Mouse (Mus musculus) ES-Bruce4 (cell line): ENCODE results near the gene Gm3055. TPM values are rescaled to one million over a fixed set of nuclear protein-coding genes. Genes with fewer than 3 reads are reported as not detected.
"Not testable (repeated sequence)": the region's sequence is repeated elsewhere in the genome, so short reads cannot be mapped to it uniquely, and the experiment has no call there.

Experiments used
- H3K27ac ChIP-seq: 2 replicates; pipeline ENCODE4 v1.5.1; 2012; ENCODE audit warnings: low read length, inconsistent platforms; ENCODE audit not compliant: insufficient read depth
- H3K27me3 ChIP-seq: 2 replicates; pipeline ENCODE4 v1.6.1; 2012; ENCODE audit warnings: mild to moderate bottlenecking, low read length, inconsistent platforms; ENCODE audit not compliant: control insufficient read depth, poor library complexity, insufficient read depth, severe bottlenecking
- H3K36me3 ChIP-seq: 2 replicates; pipeline ENCODE4 v1.6.1; 2012; ENCODE audit warnings: inconsistent platforms, mild to moderate bottlenecking, low read length, moderate library complexity; ENCODE audit not compliant: control insufficient read depth, poor library complexity, insufficient read depth, severe bottlenecking
- H3K4me1 ChIP-seq: one replicate; pipeline ENCODE4 v1.8.1; 2011; ENCODE audit warnings: low read length; ENCODE audit not compliant: control insufficient read depth, insufficient read depth
- H3K4me3 ChIP-seq: 2 replicates; pipeline ENCODE4 v1.5.1; 2011; ENCODE audit warnings: low read depth, mild to moderate bottlenecking, low read length
- H3K9ac ChIP-seq: 2 replicates; pipeline ENCODE4 v1.6.1; 2012; ENCODE audit warnings: low read depth, mild to moderate bottlenecking, inconsistent platforms; ENCODE audit not compliant: poor library complexity, severe bottlenecking
- H3K9me3 ChIP-seq: replicated peaks from 2 replicates; pipeline ENCODE4 v1.6.1; 2012; ENCODE audit warnings: mild to moderate bottlenecking, low read length, inconsistent platforms; ENCODE audit not compliant: control insufficient read depth, poor library complexity, insufficient read depth, severe bottlenecking
- polyA plus RNA-seq: library from polyadenylated mRNA; stranded (reverse); fragments of >200 nt; gene quantifications from 2 replicates; pipeline ENCODE4 v1.2.4, GENCODE M21; 2011; ENCODE audit warnings: low read depth; ENCODE audit not compliant: missing spikeins, insufficient read depth, insufficient read length

Gm3055 gene
- 8.8 and 10.0 TPM in 2 replicates for polyA plus RNA-seq

DNA sequence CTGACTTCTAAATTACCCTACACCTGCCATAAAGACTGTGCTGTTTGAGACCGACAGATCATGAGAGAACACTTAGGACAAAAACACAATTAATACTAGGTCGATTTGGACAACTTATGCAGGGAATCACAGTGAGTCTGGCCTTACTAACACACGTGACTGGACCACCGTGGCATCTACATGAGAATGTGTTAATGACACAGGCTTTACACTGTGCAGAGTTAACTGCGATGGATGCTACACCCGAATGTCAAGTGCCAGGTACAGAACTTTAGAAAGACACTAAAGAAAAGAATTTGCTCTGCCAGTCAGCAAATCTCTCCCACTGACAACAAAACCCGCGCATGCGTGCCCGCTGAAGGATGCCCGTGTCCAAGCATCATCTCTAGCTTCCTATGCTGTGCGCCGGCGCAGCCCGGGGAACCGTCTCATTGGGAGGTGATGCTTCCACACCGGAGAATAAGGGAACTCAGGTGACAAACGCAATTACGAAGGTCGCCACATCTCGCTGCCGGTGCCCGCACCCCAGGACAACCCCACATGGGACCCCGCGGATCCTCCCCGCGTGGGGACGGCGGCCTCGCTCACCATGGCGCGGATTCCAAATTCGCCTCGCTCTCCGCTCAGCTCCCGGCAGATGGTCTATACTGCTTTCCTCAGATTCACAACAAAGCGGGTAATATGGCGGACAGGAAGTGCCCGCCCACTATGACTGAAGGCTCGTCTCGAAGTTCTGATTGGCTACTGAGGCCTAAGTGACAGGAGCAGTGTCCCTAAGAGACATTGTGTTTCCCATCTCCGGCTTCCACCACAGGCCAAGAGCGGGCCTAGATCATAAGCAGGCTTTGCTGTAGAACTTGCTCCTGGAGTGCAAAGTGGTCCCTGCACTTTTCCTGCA lies at the start of gene Gm3055:
TSS of gene Gm3055 (minus strand) at position 656 of the 898 bp plus-strand sequence.
- H3K4me3 ChIP-seq, H3K4me1 ChIP-seq, H3K27me3 ChIP-seq, H3K9ac ChIP-seq, H3K9me3 ChIP-seq, H3K36me3 ChIP-seq, H3K27ac ChIP-seq: not testable (repeated sequence)

- H3K4me1 ChIP-seq, H3K36me3 ChIP-seq, H3K9me3 ChIP-seq, H3K9ac ChIP-seq, H3K27me3 ChIP-seq, H3K27ac ChIP-seq: not testable (repeated sequence)
- H3K4me3 ChIP-seq, result peak within 1 kb of the TSS; percentile 56
These were observed 40.9 kb upstream of the Gm3055 start, which contains the start of gene Gm4767 for GRCm38 (mm10) chr10:81811899-81812298. Gm4767 (plus strand) TSS chr10:81812186.

DNA sequence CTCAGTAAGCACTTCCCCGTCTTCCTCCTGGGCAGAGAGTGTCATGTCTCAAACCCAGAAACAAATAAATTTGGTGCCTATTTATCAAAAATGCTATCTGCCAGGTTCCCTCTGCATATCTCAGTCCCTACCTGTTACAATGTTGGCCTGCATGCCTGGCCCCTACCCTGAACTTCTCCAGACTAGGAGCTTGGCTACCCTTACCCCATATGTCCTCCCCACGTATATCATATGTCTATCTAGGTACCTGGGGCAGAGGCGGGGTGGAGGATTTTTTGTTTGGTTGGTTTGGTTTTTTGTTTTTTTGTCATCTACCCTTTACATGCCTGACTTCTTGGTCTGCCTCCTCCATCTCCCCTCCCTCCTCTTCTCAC lies 430 bp upstream of the Gm3055 start:
- not testable (repeated sequence) for H3K4me1 ChIP-seq, H3K9me3 ChIP-seq, H3K27ac ChIP-seq, H3K4me3 ChIP-seq, H3K9ac ChIP-seq, H3K27me3 ChIP-seq, H3K36me3 ChIP-seq

DNA sequence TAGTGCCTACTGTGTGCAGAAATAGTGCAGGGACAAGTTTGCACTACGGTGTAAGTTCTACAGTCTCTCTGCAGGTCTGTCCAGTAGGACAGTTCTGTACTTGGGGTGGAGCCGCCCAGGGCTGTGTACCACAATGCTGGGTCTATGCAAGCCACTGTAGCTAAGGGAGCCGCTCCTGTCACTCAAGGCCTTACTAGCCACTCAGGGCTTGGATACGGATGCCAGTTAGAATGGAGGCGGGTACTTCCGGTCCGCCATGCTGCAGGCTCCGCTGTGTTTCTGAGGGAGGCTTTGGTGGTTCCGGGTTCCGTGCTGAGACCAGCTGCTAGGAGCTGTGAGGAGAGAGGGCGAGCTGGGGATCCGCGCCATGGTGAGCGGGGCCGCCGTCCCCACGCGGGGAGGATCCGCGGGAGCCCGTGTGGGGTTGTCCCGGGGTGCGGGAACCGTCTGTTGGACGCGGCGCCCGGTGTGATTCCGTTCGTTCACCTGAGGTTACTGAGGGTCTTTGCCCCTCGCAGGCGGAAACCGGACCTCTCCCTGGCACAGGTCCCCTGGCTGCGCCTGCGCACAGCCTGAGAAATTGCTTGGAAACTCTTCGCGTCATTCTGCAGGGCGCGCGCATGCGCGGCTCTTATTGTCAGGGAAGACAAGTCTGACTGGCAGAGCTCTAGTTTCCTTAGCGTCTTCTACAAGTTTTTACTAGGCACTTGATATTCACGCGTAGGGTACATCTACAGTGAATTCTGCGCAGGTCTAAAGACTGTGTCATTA lies 66.2 kb downstream of the Gm3055 start, which contains the start of gene Zfp433:
TSS of gene Zfp433 (plus strand) at position 295 of the 771 bp plus-strand sequence.
- not testable (repeated sequence) for H3K9ac ChIP-seq, H3K27me3 ChIP-seq

More for the DNA sequence above, 66.2 kb downstream of the Gm3055 start, which contains the start of gene Zfp433:
- H3K27ac ChIP-seq, H3K9me3 ChIP-seq, H3K4me3 ChIP-seq, H3K36me3 ChIP-seq, H3K4me1 ChIP-seq: not testable (repeated sequence)

Other genes starting within 250 kb of the Gm3055 start
- gene Gna15, start 246.9 kb downstream of the Gm3055 start, polyA plus RNA-seq, result 11.2 and 11.6 TPM in 2 replicates
- gene Gna11, start 226.0 kb downstream of the Gm3055 start, polyA plus RNA-seq, result 32.0 and 35.3 TPM in 2 replicates
- 148 and 152 TPM in 2 replicates for gene Aes, start 211.7 kb downstream of the Gm3055 start, polyA plus RNA-seq
- 3.1 and 3.8 TPM in 2 replicates for gene Tle2, start 196.6 kb downstream of the Gm3055 start, polyA plus RNA-seq
- 15.0 and 18.5 TPM in 2 replicates for gene Tle6, start 170.1 kb downstream of the Gm3055 start, polyA plus RNA-seq
- 3.2 and 3.9 TPM in 2 replicates for gene BC025920, start 164.9 kb downstream of the Gm3055 start, polyA plus RNA-seq
- gene Sirt6, start 143.4 kb downstream of the Gm3055 start, polyA plus RNA-seq, result 15.0 and 16.6 TPM in 2 replicates
- gene Ankrd24, start 142.6 kb downstream of the Gm3055 start, polyA plus RNA-seq, result 14.2 and 16.1 TPM in 2 replicates
- gene Gm10778, start 122.1 kb downstream of the Gm3055 start, polyA plus RNA-seq, result 5.6 and 7.4 TPM in 2 replicates
- gene Zfp433, start 66.3 kb downstream of the Gm3055 start, polyA plus RNA-seq, result 14.0 and 17.8 TPM in 2 replicates
- 3.2 and 5.7 TPM in 2 replicates for gene Gm4767, start 41.0 kb upstream of the Gm3055 start, polyA plus RNA-seq
- gene Gm32687, start 92.8 kb upstream of the Gm3055 start, polyA plus RNA-seq, result 3.6 TPM in 1 of 2 replicates, not detected in the other
- 1.7 and 3.4 TPM in 2 replicates for gene Zfp781, start 159.3 kb upstream of the Gm3055 start, polyA plus RNA-seq